In the genomic region with DNA sequence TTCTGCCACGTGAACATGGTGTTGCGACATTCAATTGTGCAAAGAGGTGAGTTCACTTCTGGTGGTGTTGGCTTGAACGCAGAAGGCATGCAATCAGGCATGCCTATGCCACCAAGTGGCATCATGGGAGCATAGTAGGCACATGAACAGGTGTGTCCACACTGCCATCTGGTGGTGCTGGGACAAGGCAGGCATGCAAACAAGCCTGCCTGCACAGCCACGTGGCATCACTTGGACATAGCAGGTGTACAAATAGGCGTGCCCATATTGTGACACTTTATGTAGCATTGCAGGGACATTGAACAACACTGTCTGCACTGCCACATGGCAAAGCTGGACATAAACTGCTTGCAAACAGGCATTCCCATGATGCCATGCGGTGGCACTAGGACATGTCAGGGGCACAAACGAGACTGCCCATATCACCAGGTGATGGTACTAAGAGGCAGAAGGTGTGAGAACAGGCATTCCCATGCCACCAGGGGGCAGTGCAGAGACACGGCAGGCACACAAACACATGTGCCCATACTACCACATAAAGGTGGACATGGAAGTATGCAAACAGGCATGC, we compare ENCODE assay signal across 9 mouse cellular contexts. TPM values are rescaled to one million over a fixed set of nuclear protein-coding genes. Genes with fewer than 3 reads are reported as not detected.
DNase-seq lines count a peak whose midpoint lies in the region; ATAC-seq and TF ChIP-seq lines count a peak whose summit lies in the region.
"Had no signal": no experiment of that assay in that cellular context is flagged by ENCODE, and none has a peak within 500 bp of the region (broad histone marks: within the 10 kb centered on the region; RNA-seq: fewer than 3 reads in every experiment).

No protein-coding gene starts in this region.

- no peak overlapping the region for H3K4me3 ChIP-seq in forebrain, postnatal 0 days (ENCODE audit: low read depth, low read length)
- no peak overlapping the region for H3K4me3 ChIP-seq in liver, embryonic 12.5 days
- H3K4me3 ChIP-seq in neural tube, embryonic 11.5 days (ENCODE audit: low read depth, low read length): no peak overlapping the region
- no peak overlapping the region for H3K4me3 ChIP-seq in stomach, embryonic 16.5 days (replicated peaks; ENCODE audit: low read length)
- H3K4me3 ChIP-seq: embryonic facial prominence, embryonic 13.5 days had no signal

- H3K27ac ChIP-seq in forebrain, postnatal 0 days (ENCODE audit: low read depth, low read length): no peak overlapping the region
- H3K27ac ChIP-seq in liver, embryonic 12.5 days: no peak overlapping the region
- no peak overlapping the region for H3K27ac ChIP-seq in neural tube, embryonic 11.5 days (ENCODE audit: low read depth, low read length)
- no peak overlapping the region for H3K27ac ChIP-seq in stomach, embryonic 16.5 days (ENCODE audit: low read length)
- H3K27ac ChIP-seq: embryonic facial prominence, embryonic 13.5 days had no signal

- H3K9ac ChIP-seq in forebrain, postnatal 0 days: no peak overlapping the region
- H3K9ac ChIP-seq in liver, embryonic 12.5 days: no peak overlapping the region
- no peak overlapping the region for H3K9ac ChIP-seq in neural tube, embryonic 11.5 days (ENCODE audit: low read length)
- no peak overlapping the region for H3K9ac ChIP-seq in stomach, embryonic 16.5 days (ENCODE audit: low read length)
- H3K9ac ChIP-seq: embryonic facial prominence, embryonic 13.5 days had no signal

- 52% methylated on average over 8 of the region's 8 CpGs for WGBS in forebrain, postnatal 0 days
- WGBS in liver, embryonic 12.5 days (ENCODE audit: insufficient replicate concordance): 60% methylated on average over 8 of the region's 8 CpGs
- WGBS in neural tube, embryonic 11.5 days: 73% methylated on average over 8 of the region's 8 CpGs
- 56% methylated on average over 8 of the region's 8 CpGs for WGBS in stomach, embryonic 16.5 days

- peak; percentile 88 for TF ChIP-seq CTCF in forebrain, postnatal 0 days (IDR thresholded peaks at IDR 0.05; ENCODE audit: low read depth)

- no peaks in the 10 kb centered on the region for H3K4me1 ChIP-seq in forebrain, postnatal 0 days (ENCODE audit: insufficient read depth)
- no peaks in the 10 kb centered on the region for H3K4me1 ChIP-seq in liver, embryonic 12.5 days
- H3K4me1 ChIP-seq in neural tube, embryonic 11.5 days (ENCODE audit: control insufficient read depth, insufficient read depth, low read length): no peaks in the 10 kb centered on the region
- H3K4me1 ChIP-seq in stomach, embryonic 16.5 days (ENCODE audit: control insufficient read depth, insufficient read depth, low read length): no peaks in the 10 kb centered on the region; the same call in 1 of the 2 replicates

- DNase-seq in left cerebral cortex, adult 18-20 months (ENCODE audit: low spot score in 2 of 2): peak; percentile 52 to 66
- no peak for DNase-seq in left cerebral cortex, adult 11 months (ENCODE audit: low spot score)
- peak; percentile 66 for DNase-seq in c-Kit-positive CD71-positive TER-119-positive erythroid progenitor cells, embryonic 14.5 days (ENCODE audit: low spot score)
- DNase-seq in forebrain, postnatal 0 days: peak; percentile 77
- DNase-seq in kidney, adult 9 months: peak; percentile 73
- peak; percentile 70 for DNase-seq in neural tube, embryonic 11.5 days (ENCODE audit: low spot score)

- no peaks in the 10 kb centered on the region for H3K36me3 ChIP-seq in forebrain, postnatal 0 days (ENCODE audit: insufficient read depth)
- no peaks in the 10 kb centered on the region for H3K36me3 ChIP-seq in liver, embryonic 12.5 days
- H3K36me3 ChIP-seq in neural tube, embryonic 11.5 days (ENCODE audit: control insufficient read depth, insufficient read depth, low read length): no peaks in the 10 kb centered on the region
- no peaks in the 10 kb centered on the region for H3K36me3 ChIP-seq in stomach, embryonic 16.5 days (ENCODE audit: control insufficient read depth, insufficient read depth, low read length)
- H3K36me3 ChIP-seq: embryonic facial prominence, embryonic 13.5 days had no signal

- peak; percentile 41 for ATAC-seq in forebrain, postnatal 0 days
- ATAC-seq in liver, embryonic 12.5 days: peak; percentile 24; the same call in 1 of the 2 replicates
- ATAC-seq in neural tube, embryonic 11.5 days (ENCODE audit: insufficient read depth, low FRiP score, low TSS enrichment): peak; percentile 28; the same call in 1 of the 2 replicates
- ATAC-seq in stomach, embryonic 16.5 days (ENCODE audit: insufficient read depth, low FRiP score): 0 out of 2 replicates have a peak, but pooled peaks have one; percentile 11

- H3K9me3 ChIP-seq in forebrain, postnatal 0 days (ENCODE audit: low read length): no peaks in the 10 kb centered on the region
- H3K9me3 ChIP-seq in liver, embryonic 12.5 days (replicated peaks): no peaks in the 10 kb centered on the region
- H3K9me3 ChIP-seq in neural tube, embryonic 11.5 days (ENCODE audit: control insufficient read depth, low read length): no peaks in the 10 kb centered on the region
- H3K9me3 ChIP-seq in stomach, embryonic 16.5 days (replicated peaks; ENCODE audit: control insufficient read depth, low read length): no peaks in the 10 kb centered on the region
- H3K9me3 ChIP-seq: embryonic facial prominence, embryonic 13.5 days had no signal

- no peaks in the 10 kb centered on the region for H3K27me3 ChIP-seq in forebrain, postnatal 0 days (ENCODE audit: insufficient read depth, low read length)
- no peaks in the 10 kb centered on the region for H3K27me3 ChIP-seq in liver, embryonic 12.5 days (replicated peaks)
- no peaks in the 10 kb centered on the region for H3K27me3 ChIP-seq in neural tube, embryonic 11.5 days (ENCODE audit: control insufficient read depth, insufficient read depth, low read length)
- H3K27me3 ChIP-seq in stomach, embryonic 16.5 days (ENCODE audit: control insufficient read depth, insufficient read depth, low read length): no peaks in the 10 kb centered on the region
- H3K27me3 ChIP-seq: embryonic facial prominence, embryonic 13.5 days had no signal

- no peak overlapping the region for H3K4me2 ChIP-seq in forebrain, postnatal 0 days (ENCODE audit: low read depth)
- H3K4me2 ChIP-seq in liver, embryonic 12.5 days: no peak overlapping the region
- no peak overlapping the region for H3K4me2 ChIP-seq in neural tube, embryonic 11.5 days (ENCODE audit: low read depth)
- no peak overlapping the region for H3K4me2 ChIP-seq in stomach, embryonic 16.5 days (ENCODE audit: low read depth, low read length)
- H3K4me2 ChIP-seq: embryonic facial prominence, embryonic 13.5 days had no signal

RNA-seq across cellular contexts. Expression of a gene that starts 27.8 kb away (rescaled TPM):
- total RNA-seq in left cerebral cortex, adult 18-20 months (2021): 10 to 100 TPM; 44.8 to 49.7 TPM
- 26.7 and 29.3 TPM in 2 replicates for total RNA-seq in forebrain, postnatal 0 days (2014; rRNA removed)
- 12.4 and 13.4 TPM in 2 replicates for polyA plus RNA-seq in forebrain, postnatal 0 days (2015; fragmentation: Nextera tagmentation; extraction: Ambion mirVana)
- 24.7 and 27.4 TPM in 2 replicates for polyA plus RNA-seq in liver, embryonic 12.5 days (2016; fragmentation: Nextera tagmentation; extraction: Ambion mirVana)
- 52.5 and 56.1 TPM in 2 replicates for polyA plus RNA-seq in neural tube, embryonic 11.5 days (2014; fragmentation: Nextera tagmentation; extraction: Ambion mirVana)
- polyA plus RNA-seq in stomach, embryonic 16.5 days (2015; fragmentation: Nextera tagmentation; extraction: Ambion mirVana): 80.9 and 90.0 TPM in 2 replicates
